Mouse (Mus musculus): ENCODE measurements around the gene Nectin3. TPM values are rescaled to one million over a fixed set of nuclear protein-coding genes. Genes with fewer than 3 reads are reported as not detected.
"Not testable (repeated sequence)": the region's sequence is repeated elsewhere in the genome, so short reads cannot be mapped to it uniquely, and the experiment has no call there.

The Nectin3 gene
- total RNA-seq, 2 experiments from 2014 or later = not detected

GRCm38 (mm10) chr16:46449013-46449412 is 49.3 kb downstream of the Nectin3 start:
- no peak for ATAC-seq (replicated peaks; ENCODE audit: low FRiP score, poor library complexity, severe bottlenecking)

DNA sequence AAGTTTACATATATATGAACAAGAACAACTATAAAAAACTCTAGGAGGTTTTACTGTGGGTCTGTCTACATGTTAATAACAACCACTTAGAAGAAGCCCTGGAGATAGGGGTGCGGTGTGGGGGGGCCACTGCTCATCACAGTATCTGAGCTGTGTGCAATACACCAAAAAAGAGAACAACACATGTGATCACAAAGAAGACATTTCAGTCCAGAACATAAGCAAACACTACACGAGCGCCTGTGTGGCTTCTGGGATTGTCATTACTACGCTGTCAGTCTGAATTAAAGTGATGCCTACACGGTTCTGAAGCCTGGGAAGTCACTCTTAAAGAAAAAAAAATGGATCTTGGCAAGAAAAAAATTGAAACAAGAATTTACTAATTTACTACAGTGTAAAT is 67.0 kb downstream of the Nectin3 start:
- ATAC-seq (replicated peaks; ENCODE audit: low FRiP score, poor library complexity, severe bottlenecking) = no peak

GRCm38 (mm10) chr16:46416177-46416576 is 82.1 kb downstream of the Nectin3 start:
- ATAC-seq (replicated peaks; ENCODE audit: low FRiP score, poor library complexity, severe bottlenecking) = no peak

DNA sequence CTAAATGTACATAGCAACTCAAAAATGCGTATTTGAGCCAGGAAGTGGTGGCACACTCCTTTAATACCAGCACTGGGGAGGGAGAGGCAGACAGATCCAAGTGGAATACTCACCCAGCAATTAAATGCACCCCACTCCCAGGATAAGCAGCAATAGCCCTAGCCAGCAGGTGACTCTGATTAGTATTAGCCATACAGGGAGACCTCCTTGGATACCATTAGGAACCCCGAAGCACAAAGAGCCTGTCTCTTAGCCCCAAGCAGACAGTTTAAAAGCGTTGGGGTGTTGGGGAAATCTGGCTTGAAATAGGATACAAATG is 87.6 kb downstream of the Nectin3 start:
- ATAC-seq (replicated peaks; ENCODE audit: low FRiP score, poor library complexity, severe bottlenecking) = no peak

GRCm38 (mm10) chr16:46410053-46410738 is 88.1 kb downstream of the Nectin3 start:
- no peak for ATAC-seq (replicated peaks; ENCODE audit: low FRiP score, poor library complexity, severe bottlenecking)

- no peak for ATAC-seq (replicated peaks; ENCODE audit: low FRiP score, poor library complexity, severe bottlenecking)
These were observed 90.3 kb downstream of the Nectin3 start for GRCm38 (mm10) chr16:46407997-46408396.

- no peak for ATAC-seq (replicated peaks; ENCODE audit: low FRiP score, poor library complexity, severe bottlenecking)
These were observed 91.3 kb downstream of the Nectin3 start for GRCm38 (mm10) chr16:46406844-46407639.

GRCm38 (mm10) chr16:46397945-46398344 is 100.4 kb downstream of the Nectin3 start:
- no peak for ATAC-seq (replicated peaks; ENCODE audit: low FRiP score, poor library complexity, severe bottlenecking)

DNA sequence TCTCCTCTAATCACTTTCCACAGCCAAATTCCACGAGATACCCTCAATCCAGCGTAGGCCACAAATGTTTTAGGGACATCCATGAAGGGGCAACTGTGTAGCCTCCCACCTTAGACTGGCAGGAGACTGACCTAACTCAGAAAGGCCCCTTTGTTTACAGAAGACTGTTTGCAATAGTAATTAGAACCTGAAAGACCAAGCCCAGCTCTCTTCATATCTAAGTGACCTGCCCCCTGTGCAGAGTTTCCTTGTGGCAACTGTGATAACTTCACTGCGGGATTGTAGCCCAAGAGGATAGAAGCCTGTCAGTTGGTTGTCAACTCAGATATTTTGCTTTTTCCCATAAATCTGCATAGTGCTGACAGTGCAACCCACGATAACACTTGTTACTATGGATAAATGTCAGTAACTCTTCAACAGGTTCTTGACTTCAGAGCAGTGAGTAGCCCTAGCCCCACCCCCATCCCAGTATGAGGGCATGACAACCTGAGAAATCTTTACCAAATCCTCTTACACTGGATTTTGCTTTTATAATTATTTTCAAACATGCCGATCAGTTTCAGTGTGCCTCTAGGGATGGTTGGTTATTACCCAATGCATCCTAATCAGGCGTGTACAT is 108.8 kb downstream of the Nectin3 start:
- ATAC-seq (replicated peaks; ENCODE audit: low FRiP score, poor library complexity, severe bottlenecking) = no peak

DNA sequence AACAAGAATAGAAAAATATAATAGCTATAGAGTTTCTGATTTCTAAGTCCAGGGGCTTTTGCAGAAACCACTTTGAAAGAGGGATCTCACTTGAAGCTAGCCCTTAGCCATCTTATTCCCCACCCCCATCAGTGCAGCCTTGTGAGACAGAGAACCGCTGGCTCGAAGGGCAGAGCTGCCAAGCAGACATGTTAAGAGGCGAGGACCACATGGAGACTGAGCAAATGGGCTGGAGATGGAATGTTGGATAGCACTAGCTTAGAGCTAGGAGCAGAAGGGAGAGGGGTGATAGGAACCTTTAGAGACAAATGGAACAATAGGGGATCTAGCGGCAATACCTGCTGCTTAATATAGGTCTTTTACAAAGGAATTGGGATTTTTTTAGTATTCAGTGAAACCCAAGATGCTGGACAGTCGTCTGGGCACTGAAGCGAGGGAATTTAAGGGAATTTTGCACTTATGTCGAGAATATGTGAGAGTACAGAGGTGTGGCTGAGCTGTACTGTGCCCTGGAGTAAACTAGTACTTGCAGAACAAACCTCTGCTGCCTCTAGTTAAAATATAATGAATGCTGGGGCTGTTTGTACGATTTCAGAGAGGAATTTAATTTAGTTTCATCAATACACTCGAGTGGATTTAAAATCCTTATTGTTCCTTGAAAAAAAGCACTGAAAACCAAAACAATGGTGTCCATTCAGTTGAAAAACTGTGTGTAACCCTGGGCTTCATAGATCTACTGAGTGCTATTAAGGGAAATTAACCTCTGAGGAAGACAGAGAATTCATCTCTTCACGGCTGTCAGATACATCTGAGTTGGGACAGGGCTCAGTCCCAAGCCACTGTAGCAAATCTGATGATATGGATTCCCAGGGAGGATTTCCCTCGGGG is 109.6 kb downstream of the Nectin3 start:
- no peak for ATAC-seq (replicated peaks; ENCODE audit: low FRiP score, poor library complexity, severe bottlenecking)

GRCm38 (mm10) chr16:46384279-46384678 is 114.0 kb downstream of the Nectin3 start:
- no peak for ATAC-seq (replicated peaks; ENCODE audit: low FRiP score, poor library complexity, severe bottlenecking)

DNA sequence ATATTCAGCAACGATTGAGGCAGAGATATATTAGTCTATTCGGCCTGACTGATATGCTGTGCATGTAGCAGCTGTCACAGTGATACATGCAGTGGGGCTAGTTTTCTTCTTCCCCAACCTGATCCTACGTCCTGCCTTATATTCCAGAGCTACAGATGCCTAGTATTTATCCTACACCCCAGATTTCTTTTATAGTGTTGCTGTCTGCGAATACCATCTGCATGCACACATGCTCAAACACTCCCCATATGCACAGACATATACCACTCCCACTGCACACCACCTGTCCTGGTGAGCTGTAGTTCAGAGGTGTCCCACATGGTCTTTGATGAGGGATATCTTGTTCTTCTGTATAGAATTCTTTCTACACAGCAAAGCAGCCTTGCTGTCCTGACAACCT is 115.0 kb downstream of the Nectin3 start:
- no peak for ATAC-seq (replicated peaks; ENCODE audit: low FRiP score, poor library complexity, severe bottlenecking)

DNA sequence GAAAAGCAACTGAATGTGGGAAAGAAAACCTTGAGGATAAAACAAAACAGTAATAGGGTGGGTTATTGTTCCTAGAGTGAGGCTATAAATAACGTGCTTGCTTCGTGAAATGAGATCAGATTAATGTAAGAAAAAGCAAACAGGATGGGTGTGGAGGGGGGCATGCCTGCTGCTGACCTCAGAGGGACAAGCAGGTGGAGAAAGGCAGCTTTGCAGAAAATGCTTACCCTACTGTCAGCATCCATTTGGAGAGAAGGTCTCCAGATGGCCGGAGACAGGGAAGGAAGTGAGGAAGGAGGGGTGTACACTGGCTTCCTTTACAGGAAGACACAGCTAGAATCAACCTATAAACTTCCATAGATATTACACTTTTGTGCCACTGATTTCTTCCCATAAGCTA is 121.8 kb downstream of the Nectin3 start:
- ATAC-seq (replicated peaks; ENCODE audit: low FRiP score, poor library complexity, severe bottlenecking) = no peak

DNA sequence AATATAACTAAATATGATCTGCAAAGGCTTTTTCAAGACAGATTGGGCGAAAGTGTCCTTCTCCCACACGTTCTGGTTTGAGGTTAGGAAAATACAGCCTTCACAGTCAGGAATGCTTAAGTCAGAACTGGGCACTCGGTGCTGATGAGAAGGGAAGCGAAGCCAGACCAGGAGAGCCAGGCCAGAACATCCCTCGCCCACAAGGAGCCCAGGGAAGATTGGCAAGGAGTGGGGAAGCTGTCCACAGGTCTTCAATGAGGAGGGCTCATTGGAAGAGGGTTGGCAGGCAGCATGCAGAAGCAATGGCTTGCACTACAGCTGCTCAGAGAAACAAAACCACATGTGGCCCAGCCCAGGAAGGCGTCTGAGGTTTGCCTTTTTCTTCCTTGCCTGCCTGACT is 136.3 kb downstream of the Nectin3 start:
- ATAC-seq (replicated peaks; ENCODE audit: low FRiP score, poor library complexity, severe bottlenecking) = no peak

DNA sequence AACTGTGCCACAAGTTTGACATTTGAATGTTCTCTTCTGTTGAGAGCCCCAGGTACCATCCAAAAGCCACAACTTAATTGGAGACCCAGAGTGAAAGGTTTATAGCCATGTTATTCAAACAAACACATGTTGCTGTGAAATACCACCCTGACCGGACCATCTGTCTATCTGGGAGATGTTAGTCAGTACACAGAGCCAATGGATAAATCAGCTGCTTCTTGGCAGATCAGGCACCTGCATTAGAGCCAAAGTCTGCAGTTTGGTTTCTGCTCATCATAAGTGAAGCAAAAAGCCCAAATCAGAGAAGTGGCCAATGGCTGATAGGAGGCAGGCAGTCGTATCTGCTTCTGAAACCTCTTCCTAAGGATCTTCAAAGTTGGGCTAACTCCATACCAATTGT is 140.7 kb downstream of the Nectin3 start:
- not testable (repeated sequence) for ATAC-seq (replicated peaks; ENCODE audit: low FRiP score, poor library complexity, severe bottlenecking)

DNA sequence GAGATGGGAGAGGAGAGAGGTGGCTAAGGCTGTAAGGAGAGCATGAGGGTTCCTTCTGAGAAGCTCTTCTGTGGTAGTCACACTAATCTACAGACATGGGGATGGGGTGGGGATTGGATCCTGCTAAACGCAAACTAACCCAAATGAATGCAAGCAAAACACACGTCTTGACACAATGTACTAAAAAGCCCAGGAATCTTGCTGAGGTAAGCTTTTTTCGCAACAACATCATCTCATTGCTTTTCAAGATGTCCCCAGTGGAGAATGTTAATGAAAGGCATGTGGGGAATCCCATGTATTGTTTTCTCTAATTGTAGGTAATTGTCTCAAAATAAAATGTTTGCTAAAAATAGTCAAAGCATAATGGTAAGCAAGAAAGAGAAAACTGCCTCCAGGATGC is 141.7 kb downstream of the Nectin3 start:
- ATAC-seq (replicated peaks; ENCODE audit: low FRiP score, poor library complexity, severe bottlenecking) = no peak

All from erythroblast, adult 5-6 weeks (primary cell).